Mouse (Mus musculus) liver, embryonic 11.5 days (tissue): ENCODE results near the gene Zbtb9. TPM values are rescaled to one million over a fixed set of nuclear protein-coding genes. Genes with fewer than 3 reads are reported as not detected.

Experiments
- ATAC-seq: fragments of 200-750 bp; cut with Nextera tagmentation; replicated peaks from 2 replicates; pipeline ENCODE4 v1.8.0; 2017; ENCODE audit warnings: moderate number of reproducible peaks, mild to moderate bottlenecking, moderate TSS enrichment, moderate library complexity; ENCODE audit not compliant: low FRiP score
- DNase-seq: peaks from one replicate; pipeline ENCODE4 v3.0.0-alpha.2; 2017; ENCODE audit warnings: low spot score
- H3K27ac ChIP-seq: fragments of 300-500 bp; sonication (generic); 2 replicates; pipeline ENCODE4 v1.5.1; 2014; ENCODE audit warnings: mild to moderate bottlenecking, low read depth, low read length, control low read depth
- H3K27me3 ChIP-seq: fragments of 300-500 bp; sonication (generic); replicated peaks from 2 replicates; pipeline ENCODE4 v1.6.1; 2014; ENCODE audit warnings: low read length, mixed read lengths; ENCODE audit not compliant: control insufficient read depth, insufficient read depth
- H3K36me3 ChIP-seq: fragments of 300-500 bp; sonication (generic); 2 replicates; pipeline ENCODE4 v1.6.1; 2014; ENCODE audit warnings: mild to moderate bottlenecking, low read length, moderate library complexity, mixed read lengths; ENCODE audit not compliant: control insufficient read depth, insufficient read depth
- H3K4me1 ChIP-seq: fragments of 300-500 bp; sonication (generic); replicated peaks from 2 replicates; pipeline ENCODE4 v1.6.1; 2014; ENCODE audit warnings: low read length, mixed read lengths; ENCODE audit not compliant: control insufficient read depth, insufficient read depth
- H3K4me2 ChIP-seq: fragments of 300-500 bp; sonication (generic); 2 replicates; pipeline ENCODE4 v1.6.1; 2014; ENCODE audit warnings: mild to moderate bottlenecking, control low read depth, moderate library complexity
- H3K4me3 ChIP-seq: fragments of 300-500 bp; sonication (generic); 2 replicates; pipeline ENCODE4 v1.5.1; 2014; ENCODE audit warnings: low read depth, low read length, control low read depth
- H3K9ac ChIP-seq: fragments of 300-500 bp; sonication (generic); 2 replicates; pipeline ENCODE4 v1.6.1; 2014; ENCODE audit warnings: low read depth, low read length, control low read depth
- H3K9me3 ChIP-seq: fragments of 300-500 bp; sonication (generic); 2 replicates; pipeline ENCODE4 v1.6.1; 2016; ENCODE audit warnings: low read length, inconsistent platforms, mixed read lengths; ENCODE audit not compliant: control insufficient read depth
- WGBS: fragments of 180-500 bp; shearing (Covaris S2); extraction: QIAGEN DNeasy Blood & Tissue Kit; methylation state at CpG from one replicate; pipeline ENCODE4 v1.1.7; 2014; 5-methylcytosine and 5-hydroxymethylcytosine counted together
- polyA plus RNA-seq: library from polyadenylated mRNA; unstranded; fragments of >200 nt; fragmentation: Nextera tagmentation; extraction: Ambion mirVana; gene quantifications from 2 replicates; pipeline ENCODE4 v1.2.1, GENCODE M21; 2014

The Zbtb9 gene
- polyA plus RNA-seq, 1 experiment from 2014 or later, result 9.7 TPM

- H3K4me3 ChIP-seq, result no peak overlapping the region
- 86% methylated on average over 4 of the region's 4 CpGs for WGBS
- ATAC-seq (no peak), DNase-seq (no peak)
- H3K27me3 ChIP-seq, result no peaks in the 10 kb centered on the region
- H3K9me3 ChIP-seq, result no peaks in the 10 kb centered on the region
- no peak overlapping the region for H3K4me2 ChIP-seq
- peaks cover 16% of the 10 kb centered on the region for H3K4me1 ChIP-seq
- H3K36me3 ChIP-seq, result peaks cover 14% of the 10 kb centered on the region
- no peak overlapping the region for H3K27ac ChIP-seq
- no peak overlapping the region for H3K9ac ChIP-seq
These were observed 13.2 kb upstream of the Zbtb9 start for GRCm38 (mm10) chr17:26959815-26960214.

GRCm38 (mm10) chr17:26961572-26962240 lies 11.3 kb upstream of the Zbtb9 start:
- Histone ChIP-seq H3K9me3 (no peaks in the 10 kb centered on the region), H3K4me2 (no peak overlapping the region), H3K4me3 (no peak overlapping the region), H3K36me3 (peaks cover 15% of the 10 kb centered on the region), H3K4me1 (peaks cover 5% of the 10 kb centered on the region), H3K9ac (no peak overlapping the region), H3K27me3 (no peaks in the 10 kb centered on the region), H3K27ac (no peak overlapping the region)
- DNase-seq, result no peak
- no peak for ATAC-seq
- 91% methylated on average over 21 of the region's 21 CpGs for WGBS

- Histone ChIP-seq H3K4me2 (no peak overlapping the region), H3K9me3 (no peaks in the 10 kb centered on the region), H3K9ac (no peak overlapping the region), H3K4me1 (peaks cover 11% of the 10 kb centered on the region; the same call in 1 of the 2 replicates), H3K4me3 (no peak overlapping the region), H3K27me3 (no peaks in the 10 kb centered on the region), H3K27ac (no peak overlapping the region), H3K36me3 (peaks cover 8% of the 10 kb centered on the region; the same call in 1 of the 2 replicates)
- ATAC-seq, result no peak
- WGBS, result 87% methylated on average over 11 of the region's 11 CpGs
- no peak for DNase-seq
These were observed 6.0 kb upstream of the Zbtb9 start for GRCm38 (mm10) chr17:26966993-26967392.

GRCm38 (mm10) chr17:26967477-26967876 lies 5.5 kb upstream of the Zbtb9 start:
- no peak overlapping the region for H3K4me2 ChIP-seq
- peaks cover 5% of the 10 kb centered on the region; the same call in 1 of the 2 replicates for H3K36me3 ChIP-seq
- WGBS, result 91% methylated on average over 6 of the region's 6 CpGs
- H3K4me1 ChIP-seq, result peaks cover 12% of the 10 kb centered on the region; the same call in 1 of the 2 replicates
- no peaks in the 10 kb centered on the region for H3K9me3 ChIP-seq
- ATAC-seq (no peak), DNase-seq (no peak)
- H3K27me3 ChIP-seq, result no peaks in the 10 kb centered on the region
- H3K9ac ChIP-seq, result no peak overlapping the region
- H3K4me3 ChIP-seq, result no peak overlapping the region
- H3K27ac ChIP-seq, result no peak overlapping the region

- Histone ChIP-seq H3K36me3 (0 out of 2 replicates have a peak, but pooled peaks cover 4% of the 10 kb centered on the region), H3K9ac (no peak overlapping the region), H3K27ac (no peak overlapping the region), H3K4me3 (no peak overlapping the region), H3K9me3 (no peaks in the 10 kb centered on the region), H3K4me1 (peaks cover 12% of the 10 kb centered on the region; the same call in 1 of the 2 replicates), H3K4me2 (no peak overlapping the region), H3K27me3 (no peaks in the 10 kb centered on the region)
- ATAC-seq, result no peak
- 78% methylated on average over 6 of the region's 6 CpGs for WGBS
- DNase-seq, result no peak
These were observed 4.8 kb upstream of the Zbtb9 start for GRCm38 (mm10) chr17:26968200-26968611.

GRCm38 (mm10) chr17:26969257-26969656 lies 3.7 kb upstream of the Zbtb9 start:
- Histone ChIP-seq H3K27ac (no peak overlapping the region), H3K9me3 (no peaks in the 10 kb centered on the region), H3K4me1 (peaks cover 16% of the 10 kb centered on the region), H3K27me3 (no peaks in the 10 kb centered on the region), H3K9ac (no peak overlapping the region), H3K36me3 (0 out of 2 replicates have a peak, but pooled peaks cover 4% of the 10 kb centered on the region), H3K4me2 (no peak overlapping the region), H3K4me3 (no peak overlapping the region)
- DNase-seq, result no peak
- WGBS, result 86% methylated on average over 6 of the region's 6 CpGs
- ATAC-seq, result no peak

GRCm38 (mm10) chr17:26970221-26970620 lies 2.7 kb upstream of the Zbtb9 start:
- 0 out of 2 replicates have a peak, but pooled peaks cover 5% of the 10 kb centered on the region for H3K36me3 ChIP-seq
- H3K4me2 ChIP-seq, result no peak overlapping the region
- no peak overlapping the region for H3K27ac ChIP-seq
- no peak overlapping the region for H3K9ac ChIP-seq
- H3K27me3 ChIP-seq, result no peaks in the 10 kb centered on the region
- WGBS, result 53% methylated on average over 12 of the region's 12 CpGs
- no peak for DNase-seq
- H3K4me1 ChIP-seq, result peaks cover 18% of the 10 kb centered on the region
- no peak for ATAC-seq
- H3K9me3 ChIP-seq, result no peaks in the 10 kb centered on the region
- H3K4me3 ChIP-seq, result no peak overlapping the region

GRCm38 (mm10) chr17:26971247-26971905 lies 1.6 kb upstream of the Zbtb9 start:
- no peak for ATAC-seq
- no peak for DNase-seq
- Histone ChIP-seq H3K4me3 (peak overlapping the region; percentile 72), H3K36me3 (0 out of 2 replicates have a peak, but pooled peaks cover 8% of the 10 kb centered on the region), H3K27ac (no peak overlapping the region), H3K4me1 (peaks cover 18% of the 10 kb centered on the region), H3K27me3 (no peaks in the 10 kb centered on the region), H3K4me2 (peak overlapping the region; percentile 96), H3K9me3 (no peaks in the 10 kb centered on the region), H3K9ac (no peak overlapping the region)
- 63% methylated on average over 8 of the region's 8 CpGs for WGBS
